Comparison of ENCODE assay signal across 10 mouse cellular contexts in the genomic region with DNA sequence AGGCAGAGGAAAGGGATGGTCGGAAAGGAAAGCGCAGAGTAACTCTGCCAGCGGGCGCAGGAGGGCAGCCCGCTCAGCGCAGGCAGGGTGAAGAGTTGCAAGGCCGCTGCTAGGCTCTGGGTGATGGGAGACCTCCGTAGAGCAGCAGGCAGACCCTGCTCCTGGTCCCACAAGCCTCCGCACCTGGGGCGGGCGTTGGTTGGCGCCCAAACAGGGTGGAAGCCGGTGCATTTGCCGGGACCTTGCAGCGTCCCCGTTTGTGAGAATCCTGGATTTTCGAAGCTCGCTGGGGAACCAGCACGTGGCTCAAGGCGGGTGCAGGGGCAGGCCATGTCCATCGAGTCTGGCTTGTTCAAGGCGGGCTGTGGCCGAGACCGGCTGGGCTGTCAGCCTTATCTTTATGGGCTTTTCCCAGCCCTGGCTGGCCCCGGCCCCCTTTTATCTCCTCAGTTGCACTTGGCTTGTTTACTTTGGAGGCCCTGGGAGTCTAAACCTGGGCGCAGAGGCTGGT. TPM values are rescaled to one million over a fixed set of nuclear protein-coding genes. Genes with fewer than 3 reads are reported as not detected.
DNase-seq lines count a peak whose midpoint lies in the region; ATAC-seq and TF ChIP-seq lines count a peak whose summit lies in the region.
"Had no signal": no experiment of that assay in that cellular context is flagged by ENCODE, and none has a peak within 500 bp of the region (broad histone marks: within the 10 kb centered on the region; RNA-seq: fewer than 3 reads in every experiment).

No protein-coding gene starts in this region.

- WGBS in kidney, embryonic 15.5 days, result 5% methylated on average over 26 of the region's 26 CpGs
- 4% methylated on average over 26 of the region's 26 CpGs for WGBS in limb, embryonic 13.5 days

- no peak for TF ChIP-seq EP300 in ES-Bruce4 (IDR thresholded peaks at IDR 0.05; ENCODE audit: insufficient read depth, low read depth, low read length)

- DNase-seq in kidney, adult 9 months, result no peak
- DNase-seq in brain, embryonic 14.5 days (ENCODE audit: low read depth), result peak; percentile 43
- DNase-seq in frontal cortex, postnatal 36 days (ENCODE audit: low spot score in 2 of 2), result no peak
- DNase-seq: thymus, postnatal 36 days had no signal

- ATAC-seq in kidney, embryonic 15.5 days (replicated peaks; ENCODE audit: low FRiP score), result no peak
- no peak for ATAC-seq in limb, embryonic 13.5 days (ENCODE audit: low FRiP score, low read depth)
- no peak for ATAC-seq in megakaryocyte progenitor cell, adult 5-6 weeks (replicated peaks; ENCODE audit: poor library complexity)
- ATAC-seq in erythroblast, adult 5-6 weeks (replicated peaks; ENCODE audit: low FRiP score, poor library complexity, severe bottlenecking), result no peak

- no peaks in the 10 kb centered on the region for H3K36me3 ChIP-seq in kidney, embryonic 15.5 days
- H3K36me3 ChIP-seq in ES-Bruce4 (ENCODE audit: control insufficient read depth, insufficient read depth, low read length, poor library complexity, severe bottlenecking), result no peaks in the 10 kb centered on the region
- H3K36me3 ChIP-seq in limb, embryonic 13.5 days, result no peaks in the 10 kb centered on the region
- H3K36me3 ChIP-seq: liver, embryonic 15.5 days had no signal

- peaks cover 97% of the 10 kb centered on the region for H3K27me3 ChIP-seq in kidney, embryonic 15.5 days
- peaks cover 21% of the 10 kb centered on the region for H3K27me3 ChIP-seq in ES-Bruce4 (ENCODE audit: control insufficient read depth, insufficient read depth, low read length, poor library complexity, severe bottlenecking)
- peaks cover 71% of the 10 kb centered on the region for H3K27me3 ChIP-seq in limb, embryonic 13.5 days

- no peak for TF ChIP-seq POLR2A in ES-Bruce4 (IDR thresholded peaks at IDR 0.05; ENCODE audit: insufficient read depth, low read length)
- TF ChIP-seq POLR2A in brain, embryonic 14.5 days (IDR thresholded peaks at IDR 0.05; ENCODE audit: borderline replicate concordance, extremely low read depth, insufficient read depth, insufficient read length, poor library complexity, severe bottlenecking), result no peak

- peaks cover 30% of the 10 kb centered on the region for H3K4me1 ChIP-seq in kidney, embryonic 15.5 days
- peaks cover 5% of the 10 kb centered on the region for H3K4me1 ChIP-seq in ES-Bruce4 (ENCODE audit: control insufficient read depth, insufficient read depth, low read length)
- peaks cover 62% of the 10 kb centered on the region for H3K4me1 ChIP-seq in limb, embryonic 13.5 days

- no peak overlapping the region for H3K27ac ChIP-seq in kidney, embryonic 15.5 days
- H3K27ac ChIP-seq in ES-Bruce4 (ENCODE audit: insufficient read depth, low read length), result no peak overlapping the region
- H3K27ac ChIP-seq in limb, embryonic 13.5 days, result peak overlapping the region; percentile 91
- H3K27ac ChIP-seq: liver, embryonic 15.5 days had no signal

- peak overlapping the region; percentile 15 for H3K4me3 ChIP-seq in kidney, embryonic 15.5 days (replicated peaks)
- H3K4me3 ChIP-seq in ES-Bruce4 (ENCODE audit: low read depth, low read length), result peak overlapping the region; percentile 2; the same call in 1 of the 2 replicates
- peak overlapping the region; percentile 56 for H3K4me3 ChIP-seq in limb, embryonic 13.5 days
- H3K4me3 ChIP-seq: liver, embryonic 15.5 days had no signal

- H3K9ac ChIP-seq in kidney, embryonic 15.5 days, result no peak overlapping the region
- H3K9ac ChIP-seq in ES-Bruce4 (ENCODE audit: low read depth, poor library complexity, severe bottlenecking), result no peak overlapping the region
- H3K9ac ChIP-seq in limb, embryonic 13.5 days, result peak overlapping the region; percentile 89
- H3K9ac ChIP-seq: liver, embryonic 15.5 days had no signal

- no peak for TF ChIP-seq CTCF in ES-Bruce4 (IDR thresholded peaks at IDR 0.05; ENCODE audit: low read depth, low read length)
- TF ChIP-seq CTCF in brain, embryonic 14.5 days (IDR thresholded peaks at IDR 0.05; ENCODE audit: borderline replicate concordance, extremely low read depth, insufficient read depth, insufficient read length), result no peak

- no peaks in the 10 kb centered on the region for H3K9me3 ChIP-seq in kidney, embryonic 15.5 days (replicated peaks)
- H3K9me3 ChIP-seq in ES-Bruce4 (replicated peaks; ENCODE audit: control insufficient read depth, insufficient read depth, low read length, poor library complexity, severe bottlenecking), result no peaks in the 10 kb centered on the region
- no peaks in the 10 kb centered on the region for H3K9me3 ChIP-seq in limb, embryonic 13.5 days
- H3K9me3 ChIP-seq: liver, embryonic 15.5 days had no signal

- H3K4me2 ChIP-seq in kidney, embryonic 15.5 days, result peak overlapping the region; percentile 38
- peak overlapping the region; percentile 76 for H3K4me2 ChIP-seq in limb, embryonic 13.5 days (replicated peaks)
- H3K4me2 ChIP-seq: liver, embryonic 15.5 days had no signal

RNA-seq across cellular contexts. Expression of a gene that starts 2.3 kb away (rescaled TPM):
- polyA plus RNA-seq in kidney, embryonic 15.5 days (2015; fragmentation: Nextera tagmentation; extraction: Ambion mirVana), result 0.36 and 0.56 TPM in 2 replicates
- polyA plus RNA-seq in ES-Bruce4 (2011; ENCODE audit: insufficient read depth, insufficient read length, low read depth, missing spikeins), result 0.62 and 0.69 TPM in 2 replicates
- 0.33 and 0.42 TPM in 2 replicates for polyA plus RNA-seq in brain, embryonic 14.5 days (2012; rRNA removed)
- 25.1 and 29.3 TPM in 2 replicates for polyA plus RNA-seq in limb, embryonic 13.5 days (2015; fragmentation: Nextera tagmentation; extraction: Ambion mirVana)
- total RNA-seq in megakaryocyte progenitor cell, adult 5-6 weeks (2015), result not detected in 2 replicates
- not detected in 2 replicates for total RNA-seq in megakaryocyte progenitor cell, adult 5-6 weeks (2017)
- not detected in 2 replicates for total RNA-seq in erythroblast, adult 5-6 weeks (2015; ENCODE audit: low replicate concordance)
- not detected in 2 replicates for total RNA-seq in erythroblast, adult 5-6 weeks (2017; ENCODE audit: low replicate concordance)
- polyA plus RNA-seq: liver, embryonic 15.5 days had no signal

RNA-seq across cellular contexts. Expression of a gene that starts 38.4 kb away (rescaled TPM):
- not detected in 2 replicates for polyA plus RNA-seq in kidney, embryonic 15.5 days (2015; fragmentation: Nextera tagmentation; extraction: Ambion mirVana)
- not detected in 2 replicates for polyA plus RNA-seq in ES-Bruce4 (2011; ENCODE audit: insufficient read depth, insufficient read length, low read depth, missing spikeins)
- polyA plus RNA-seq in brain, embryonic 14.5 days (2012; rRNA removed), result not detected in 2 replicates
- 0.28 TPM in 1 of 2 replicates, not detected in the other for polyA plus RNA-seq in limb, embryonic 13.5 days (2015; fragmentation: Nextera tagmentation; extraction: Ambion mirVana)
- not detected in 2 replicates for total RNA-seq in megakaryocyte progenitor cell, adult 5-6 weeks (2015)
- total RNA-seq in megakaryocyte progenitor cell, adult 5-6 weeks (2017), result not detected in 2 replicates
- total RNA-seq in erythroblast, adult 5-6 weeks (2015; ENCODE audit: low replicate concordance), result not detected in 2 replicates
- total RNA-seq in erythroblast, adult 5-6 weeks (2017; ENCODE audit: low replicate concordance), result not detected in 2 replicates
- polyA plus RNA-seq: liver, embryonic 15.5 days had no signal

RNA-seq across cellular contexts. Expression of a gene that starts 56.2 kb away (rescaled TPM):
- polyA plus RNA-seq in kidney, embryonic 15.5 days (2015; fragmentation: Nextera tagmentation; extraction: Ambion mirVana), result 11.2 and 11.4 TPM in 2 replicates
- 0.16 and 0.24 TPM in 2 replicates for polyA plus RNA-seq in ES-Bruce4 (2011; ENCODE audit: insufficient read depth, insufficient read length, low read depth, missing spikeins)
- polyA plus RNA-seq in brain, embryonic 14.5 days (2012; rRNA removed), result 5.9 and 8.9 TPM in 2 replicates
- polyA plus RNA-seq in limb, embryonic 13.5 days (2015; fragmentation: Nextera tagmentation; extraction: Ambion mirVana), result 5.0 and 5.1 TPM in 2 replicates
- total RNA-seq in megakaryocyte progenitor cell, adult 5-6 weeks (2015), result 0.10 TPM in 1 of 2 replicates, not detected in the other
- not detected in 2 replicates for total RNA-seq in megakaryocyte progenitor cell, adult 5-6 weeks (2017)
- 0.38 TPM in 1 of 2 replicates, not detected in the other for total RNA-seq in erythroblast, adult 5-6 weeks (2015; ENCODE audit: low replicate concordance)
- total RNA-seq in erythroblast, adult 5-6 weeks (2017; ENCODE audit: low replicate concordance), result 0.42 and 0.85 TPM in 2 replicates

Comparison
In these comparisons a context has a peak if more than half of its experiments do, and no peak if none do; other contexts are left out.
1. H3K4me3 ChIP-seq: peak in every context shown above with its lines; median percentile 56 in limb, embryonic 13.5 days; 15 in kidney, embryonic 15.5 days; 2 in ES-Bruce4.
2. RNA of a gene that starts 2.3 kb away (polyA plus RNA-seq): 25.1 to 29.3 TPM in limb, embryonic 13.5 days; 0.62 to 0.69 TPM in ES-Bruce4, 0.36 to 0.56 TPM in kidney, embryonic 15.5 days and 0.33 to 0.42 TPM in brain, embryonic 14.5 days; every median in the first group is over 10 times any median in the second.